Mouse (Mus musculus) midbrain, embryonic 12.5 days (tissue): ENCODE results near the gene Cox8a. TPM values are rescaled to one million over a fixed set of nuclear protein-coding genes. Genes with fewer than 3 reads are reported as not detected.
A peak's percentile ranks its signal among the peaks of the same experiment; 100 is the strongest.

ENCODE experiments used
- ATAC-seq: fragments of 200-750 bp; cut with Nextera tagmentation; 2 replicates; pipeline ENCODE4 v1.8.0; 2017; ENCODE audit warnings: low read depth, moderate TSS enrichment, moderate library complexity; ENCODE audit not compliant: low FRiP score
- H3K27ac ChIP-seq: fragments of 300-500 bp; sonication (generic); replicated peaks from 2 replicates; pipeline ENCODE4 v1.5.1; 2016; ENCODE audit warnings: mild to moderate bottlenecking
- H3K27me3 ChIP-seq: fragments of 300-500 bp; sonication (generic); 2 replicates; pipeline ENCODE4 v1.6.1; 2016; ENCODE audit warnings: mild to moderate bottlenecking
- H3K36me3 ChIP-seq: fragments of 300-500 bp; sonication (generic); 2 replicates; pipeline ENCODE4 v1.6.1; 2016
- H3K4me1 ChIP-seq: fragments of 300-500 bp; sonication (generic); 2 replicates; pipeline ENCODE4 v1.6.1; 2016
- H3K4me2 ChIP-seq: fragments of 300-500 bp; sonication (generic); replicated peaks from 2 replicates; pipeline ENCODE4 v1.6.1; 2016; ENCODE audit warnings: mild to moderate bottlenecking, moderate library complexity
- H3K4me3 ChIP-seq: fragments of 300-500 bp; sonication (generic); 2 replicates; pipeline ENCODE4 v1.5.1; 2016; ENCODE audit warnings: mild to moderate bottlenecking
- H3K9ac ChIP-seq: fragments of 300-500 bp; sonication (generic); replicated peaks from 2 replicates; pipeline ENCODE4 v1.6.1; 2016; ENCODE audit warnings: mild to moderate bottlenecking, moderate library complexity
- H3K9me3 ChIP-seq: fragments of 300-500 bp; sonication (generic); 2 replicates; pipeline ENCODE4 v1.6.1; 2016; ENCODE audit warnings: mild to moderate bottlenecking
- WGBS: fragments of 180-500 bp; shearing (Covaris S2); methylation state at CpG from one replicate; pipeline ENCODE4 v1.1.7; 2016; 5-methylcytosine and 5-hydroxymethylcytosine counted together
- polyA plus RNA-seq: library from polyadenylated mRNA; unstranded; fragments of >200 nt; fragmentation: Nextera tagmentation; extraction: Ambion mirVana; gene quantifications from 2 replicates; pipeline ENCODE4 v1.2.1, GENCODE M21; 2016

Gene Cox8a
- polyA plus RNA-seq, 1 experiment from 2014 or later = 763 TPM

DNA sequence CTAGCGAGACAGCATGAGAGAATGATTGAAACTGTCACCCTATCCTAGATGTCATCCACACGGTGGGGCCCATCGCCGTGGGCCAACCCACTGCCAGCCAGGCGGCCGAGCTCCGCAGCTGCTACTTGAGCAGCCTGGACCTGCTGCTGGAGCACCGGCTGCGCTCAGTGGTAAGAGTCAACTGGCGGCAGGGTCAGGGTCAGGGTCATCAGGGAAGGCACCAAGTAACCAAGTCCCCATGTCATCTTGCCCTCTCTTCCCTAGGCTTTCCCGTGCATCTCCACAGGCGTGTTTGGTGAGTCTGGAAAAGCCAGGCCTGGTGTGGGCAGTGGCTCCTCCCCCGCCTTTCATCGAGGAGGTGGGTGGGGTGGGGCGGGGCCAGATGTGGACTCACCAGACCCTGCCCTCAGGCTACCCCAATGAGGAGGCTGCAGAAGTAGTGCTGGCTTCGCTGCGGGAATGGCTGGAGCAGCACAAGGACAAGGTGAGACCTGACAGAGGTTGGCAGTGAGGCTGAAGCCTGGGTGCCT, 20.6 kb downstream of the Cox8a start:
- Histone ChIP-seq H3K4me2 (no peak overlapping the region), H3K9ac (no peak overlapping the region), H3K36me3 (peaks cover 45% of the 10 kb centered on the region), H3K4me3 (no peak overlapping the region), H3K27me3 (peaks cover 43% of the 10 kb centered on the region), H3K27ac (no peak overlapping the region), H3K4me1 (peaks cover 38% of the 10 kb centered on the region), H3K9me3 (no peaks in the 10 kb centered on the region)
- 10% methylated on average over 17 of the region's 17 CpGs for WGBS
- peak; percentile 57 for ATAC-seq

DNA sequence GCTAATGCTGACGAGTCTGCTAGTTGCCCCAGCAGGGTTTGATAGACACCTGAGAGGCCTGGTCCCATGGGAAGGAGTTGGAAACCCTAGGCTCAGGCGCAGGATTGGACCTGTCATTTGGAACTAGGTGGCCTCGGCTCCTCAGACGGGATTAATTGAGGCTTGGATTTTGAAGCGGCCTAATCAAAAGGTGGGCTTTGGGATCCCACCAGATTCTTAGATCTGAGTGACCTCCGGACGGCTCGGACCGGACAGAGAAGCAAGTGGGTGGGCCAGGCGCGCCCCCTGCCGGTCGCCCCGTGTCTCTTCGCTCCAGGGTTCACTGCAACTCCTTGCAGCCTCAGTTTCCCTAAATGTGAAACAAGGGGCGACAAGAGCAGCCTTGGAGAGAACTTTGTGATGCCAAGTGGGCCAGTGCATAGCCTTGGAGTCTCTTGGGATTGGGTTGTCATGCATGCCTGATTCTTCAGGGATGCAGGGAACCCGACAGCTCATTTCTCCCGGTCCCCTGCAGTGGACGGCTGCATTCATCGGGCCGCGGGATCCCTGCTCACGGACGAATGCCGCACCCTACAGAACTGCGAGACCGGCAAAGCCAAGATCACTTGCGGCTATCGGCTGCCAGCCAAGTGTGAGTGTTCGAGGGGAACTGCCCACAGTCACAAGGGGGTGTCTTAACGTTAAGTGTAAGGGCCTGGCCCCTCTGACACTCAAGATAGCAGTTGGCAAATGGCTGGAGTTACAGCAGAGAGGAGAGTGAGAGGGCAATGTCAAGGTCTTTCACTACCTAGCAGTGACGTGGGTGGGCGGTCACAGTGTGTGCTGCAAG, 21.3 kb downstream of the Cox8a start:
- Histone ChIP-seq H3K9ac (no peak overlapping the region), H3K27ac (no peak overlapping the region), H3K4me1 (peaks cover 45% of the 10 kb centered on the region)

DNA sequence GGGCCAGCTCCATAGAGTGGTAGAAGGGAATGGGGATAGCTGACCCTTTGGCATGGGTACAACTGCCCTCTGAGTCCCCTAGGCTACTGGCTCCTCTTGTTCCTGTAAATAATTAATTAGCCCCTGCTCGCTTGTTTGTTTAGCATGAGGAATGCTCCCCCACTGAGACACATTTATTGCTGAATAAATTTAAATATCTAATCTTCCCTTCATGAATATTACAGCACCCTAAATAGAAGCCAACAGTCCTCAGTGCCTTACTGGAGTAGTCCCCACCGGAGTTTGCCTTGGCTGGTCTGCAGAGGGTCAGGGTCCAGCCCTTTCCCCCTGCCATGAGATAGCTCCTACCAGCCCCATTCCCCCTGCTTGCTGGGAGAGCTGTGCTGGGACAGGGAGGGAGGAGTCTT, 24.9 kb downstream of the Cox8a start:
- Histone ChIP-seq H3K27ac (no peak overlapping the region), H3K9me3 (no peaks in the 10 kb centered on the region), H3K4me1 (peaks cover 53% of the 10 kb centered on the region), H3K9ac (no peak overlapping the region), H3K36me3 (peaks cover 3% of the 10 kb centered on the region), H3K4me3 (no peak overlapping the region), H3K4me2 (no peak overlapping the region), H3K27me3 (peaks cover 67% of the 10 kb centered on the region)
- 54% methylated on average over 2 of the region's 2 CpGs for WGBS
- ATAC-seq = no peak

More for the DNA sequence above, 21.3 kb downstream of the Cox8a start:
- H3K27me3 ChIP-seq = peaks cover 50% of the 10 kb centered on the region
- 15% methylated on average over 33 of the region's 33 CpGs for WGBS
- no peaks in the 10 kb centered on the region for H3K9me3 ChIP-seq
- no peak overlapping the region for H3K4me2 ChIP-seq
- no peak overlapping the region for H3K4me3 ChIP-seq
- ATAC-seq = peak; percentile 47; the same call in 1 of the 2 replicates
- peaks cover 38% of the 10 kb centered on the region for H3K36me3 ChIP-seq

DNA sequence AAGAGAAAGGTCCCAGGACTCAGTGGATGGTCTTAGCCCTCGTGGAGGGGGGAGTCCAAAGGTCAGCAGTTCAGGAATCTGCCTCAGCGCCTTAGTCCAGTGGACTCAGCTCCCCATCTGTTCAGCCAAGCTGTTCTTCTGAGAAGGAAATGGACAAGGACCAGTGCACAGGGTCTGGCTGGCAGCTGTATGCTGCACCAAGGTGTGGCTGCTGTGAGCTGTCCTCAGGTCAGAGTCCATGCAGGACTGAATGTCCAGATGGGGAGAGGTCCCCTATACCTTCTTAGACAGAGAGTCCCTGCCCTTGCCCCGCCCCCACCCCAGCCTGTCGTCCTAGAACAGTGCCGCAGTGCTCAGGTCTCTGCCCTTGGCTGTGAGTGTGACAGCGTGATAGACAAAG, 25.8 kb downstream of the Cox8a start:
- Histone ChIP-seq H3K27ac (no peak overlapping the region), H3K4me2 (no peak overlapping the region), H3K4me1 (peaks cover 45% of the 10 kb centered on the region), H3K36me3 (no peaks in the 10 kb centered on the region), H3K27me3 (peaks cover 73% of the 10 kb centered on the region), H3K9ac (no peak overlapping the region), H3K9me3 (no peaks in the 10 kb centered on the region), H3K4me3 (no peak overlapping the region)
- 44% methylated on average over 6 of the region's 6 CpGs for WGBS
- ATAC-seq = no peak

DNA sequence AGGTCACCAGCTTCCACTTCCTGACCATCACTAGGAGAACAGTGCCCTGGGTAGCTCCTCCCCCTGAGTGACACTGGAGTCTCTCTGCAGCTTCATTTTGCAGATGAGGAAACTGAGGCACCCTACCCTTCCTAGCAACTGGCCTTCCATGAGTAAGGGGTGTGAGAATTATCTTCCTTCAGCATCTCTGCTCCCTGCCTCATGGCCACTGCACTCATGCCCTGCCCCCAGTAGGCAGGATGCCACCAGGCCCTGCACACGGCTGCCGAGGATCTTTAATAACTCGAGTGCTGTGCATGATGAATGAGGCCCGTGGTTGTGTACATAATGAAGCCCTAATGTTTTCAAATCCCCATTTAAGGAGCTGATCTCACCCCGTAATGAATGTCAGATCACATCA, 26.4 kb downstream of the Cox8a start:
- 55% methylated on average over 5 of the region's 5 CpGs for whole genome bisulfite sequencing

DNA sequence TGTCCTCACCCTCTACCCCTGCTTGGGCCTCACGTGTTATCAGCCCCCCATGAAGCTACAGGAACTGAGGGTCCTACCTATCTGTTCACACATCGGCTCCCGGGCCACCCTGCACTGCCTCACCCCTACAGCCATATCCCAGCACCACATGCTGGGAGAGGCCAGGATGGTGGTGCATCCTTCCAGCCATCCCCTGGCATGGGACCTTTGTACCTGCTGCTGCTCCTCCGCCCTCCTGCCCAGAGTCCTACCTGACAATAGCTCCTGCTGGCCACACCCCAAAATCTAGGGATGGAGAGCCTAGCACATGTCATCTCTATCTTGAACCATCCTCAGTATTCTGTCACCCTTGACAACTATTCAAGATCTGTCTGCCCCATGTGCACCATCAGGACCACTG, 28.4 kb downstream of the Cox8a start:
- H3K27ac ChIP-seq = 0 out of 2 replicates have a peak overlapping the region, but pooled peaks have one; percentile 11
- H3K4me3 ChIP-seq = no peak overlapping the region
- H3K4me1 ChIP-seq = peaks cover 51% of the 10 kb centered on the region
- H3K36me3 ChIP-seq = no peaks in the 10 kb centered on the region
- ATAC-seq = no peak
- H3K9me3 ChIP-seq = no peaks in the 10 kb centered on the region
- peaks cover 85% of the 10 kb centered on the region for H3K27me3 ChIP-seq
- no peak overlapping the region; the same call in 1 of the 2 replicates for H3K9ac ChIP-seq
- H3K4me2 ChIP-seq = no peak overlapping the region
- WGBS = 82% methylated on average over 4 of the region's 4 CpGs

More for the DNA sequence above, 26.4 kb downstream of the Cox8a start:
- Histone ChIP-seq H3K9ac (no peak overlapping the region), H3K4me2 (no peak overlapping the region), H3K36me3 (no peaks in the 10 kb centered on the region), H3K27me3 (peaks cover 75% of the 10 kb centered on the region), H3K27ac (no peak overlapping the region), H3K9me3 (no peaks in the 10 kb centered on the region), H3K4me1 (peaks cover 45% of the 10 kb centered on the region), H3K4me3 (no peak overlapping the region)
- ATAC-seq = no peak

DNA sequence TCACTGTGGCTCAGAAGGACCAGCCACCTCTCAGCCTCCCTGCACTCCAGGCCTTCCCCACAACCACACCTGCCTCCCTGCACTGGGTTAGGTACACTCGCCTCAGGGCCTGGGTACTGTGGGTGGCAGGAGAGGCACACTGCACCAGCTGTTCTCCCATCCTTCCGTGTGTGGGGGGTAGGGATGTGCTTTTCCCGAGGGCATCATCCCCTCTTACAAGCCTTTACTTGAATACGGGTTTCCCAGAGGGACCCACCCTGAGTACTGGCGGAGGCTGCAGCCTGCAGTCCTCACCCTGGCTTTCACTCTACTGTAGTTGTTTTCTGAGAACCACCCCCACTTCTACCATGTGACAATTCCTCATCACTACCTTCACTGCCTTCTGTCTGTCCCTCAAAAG, 30.3 kb downstream of the Cox8a start:
- Histone ChIP-seq H3K27me3 (peaks cover 87% of the 10 kb centered on the region), H3K36me3 (no peaks in the 10 kb centered on the region), H3K4me2 (no peak overlapping the region), H3K4me1 (peaks cover 60% of the 10 kb centered on the region), H3K9ac (no peak overlapping the region), H3K4me3 (no peak overlapping the region), H3K27ac (no peak overlapping the region; the same call in 1 of the 2 replicates), H3K9me3 (no peaks in the 10 kb centered on the region)
- ATAC-seq = no peak
- 60% methylated on average over 5 of the region's 5 CpGs for WGBS

DNA sequence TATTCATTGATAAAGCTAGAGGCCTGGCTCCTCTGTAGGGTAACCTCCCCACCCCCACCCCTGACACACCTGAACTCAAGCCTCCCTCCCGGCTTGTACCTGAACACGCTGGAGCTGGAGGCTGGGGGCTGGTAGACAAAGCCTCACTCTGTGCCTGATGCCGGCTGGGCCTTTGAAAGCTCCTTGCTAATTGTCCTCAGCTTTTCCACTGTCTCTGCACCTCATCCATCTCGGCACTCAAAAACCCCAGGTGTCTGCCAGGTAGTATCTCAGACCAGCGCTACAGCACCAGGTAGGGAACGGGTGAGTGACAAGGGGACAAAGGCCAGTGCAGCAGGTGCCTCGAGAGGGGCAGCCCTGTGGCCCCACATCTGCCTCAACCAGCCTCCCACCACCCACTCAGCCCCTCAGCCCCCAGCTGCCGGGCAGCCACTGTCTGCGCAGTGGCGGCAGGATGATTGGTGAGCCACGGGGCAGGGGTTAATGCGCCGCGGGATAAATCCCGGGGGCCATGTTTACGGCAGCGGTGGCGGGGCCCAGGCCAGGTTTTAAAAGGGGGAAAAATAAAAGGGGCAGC, 31.6 kb downstream of the Cox8a start:
- H3K9ac ChIP-seq = 0 out of 2 replicates have a peak overlapping the region, but pooled peaks have one; percentile 39
- H3K4me1 ChIP-seq = peaks cover 58% of the 10 kb centered on the region
- peaks cover 86% of the 10 kb centered on the region for H3K27me3 ChIP-seq
- H3K9me3 ChIP-seq = no peaks in the 10 kb centered on the region
- H3K27ac ChIP-seq = no peak overlapping the region
- peak overlapping the region; percentile 31 for H3K4me2 ChIP-seq
- no peaks in the 10 kb centered on the region for H3K36me3 ChIP-seq
- WGBS = 3% methylated on average over 18 of the region's 18 CpGs
- no peak for ATAC-seq
- H3K4me3 ChIP-seq = no peak overlapping the region

DNA sequence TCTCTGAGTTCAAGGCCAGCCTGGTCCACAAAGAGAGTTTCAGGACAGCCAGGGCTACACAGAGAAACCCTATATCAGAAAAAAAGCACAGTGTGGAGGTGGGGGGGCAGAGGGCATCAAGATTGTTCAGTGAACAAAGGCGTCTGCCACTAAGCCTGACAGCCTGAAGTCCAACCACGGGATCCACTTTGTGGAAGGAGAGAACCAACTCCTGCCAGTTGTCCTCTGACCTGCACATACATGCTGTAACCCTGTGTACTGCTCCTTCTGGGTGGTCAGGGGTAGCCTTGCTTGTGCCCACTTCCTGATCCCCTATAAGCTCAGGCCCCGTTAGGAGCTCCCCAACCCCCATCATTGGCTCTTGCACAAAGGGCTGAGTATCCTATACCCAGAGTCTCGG, 32.4 kb downstream of the Cox8a start:
- Histone ChIP-seq H3K4me2 (no peak overlapping the region), H3K9ac (no peak overlapping the region), H3K27ac (no peak overlapping the region), H3K27me3 (peaks cover 90% of the 10 kb centered on the region), H3K4me1 (peaks cover 63% of the 10 kb centered on the region), H3K9me3 (no peaks in the 10 kb centered on the region), H3K4me3 (no peak overlapping the region), H3K36me3 (no peaks in the 10 kb centered on the region)
- 30% methylated on average over 4 of the region's 4 CpGs for WGBS
- ATAC-seq = no peak

DNA sequence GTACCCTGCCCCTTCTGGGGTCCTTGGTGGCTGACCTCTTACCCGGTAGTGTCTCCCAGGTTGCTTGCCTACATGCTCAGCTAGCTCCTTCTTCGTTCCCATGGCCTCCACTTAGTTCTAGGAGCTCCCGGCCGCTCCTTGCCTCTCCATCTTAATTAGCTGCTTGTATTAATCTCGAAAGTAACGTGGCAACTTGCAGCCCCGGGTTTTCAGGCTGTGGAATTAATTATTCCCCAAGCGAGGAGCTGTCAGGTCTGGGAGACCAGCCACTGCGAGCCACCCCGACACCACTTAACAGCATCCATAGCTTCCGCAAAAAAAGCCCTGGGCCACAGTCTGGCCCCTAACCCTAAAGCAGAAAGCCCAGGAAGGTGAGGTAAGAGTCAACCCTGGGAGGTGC, 34.0 kb downstream of the Cox8a start:
- ATAC-seq = no peak
- Histone ChIP-seq H3K27ac (no peak overlapping the region), H3K4me1 (peaks cover 64% of the 10 kb centered on the region), H3K9ac (no peak overlapping the region), H3K4me2 (no peak overlapping the region), H3K9me3 (no peaks in the 10 kb centered on the region), H3K36me3 (no peaks in the 10 kb centered on the region), H3K4me3 (no peak overlapping the region), H3K27me3 (peaks cover 96% of the 10 kb centered on the region)
- 50% methylated on average over 11 of the region's 11 CpGs for WGBS

DNA sequence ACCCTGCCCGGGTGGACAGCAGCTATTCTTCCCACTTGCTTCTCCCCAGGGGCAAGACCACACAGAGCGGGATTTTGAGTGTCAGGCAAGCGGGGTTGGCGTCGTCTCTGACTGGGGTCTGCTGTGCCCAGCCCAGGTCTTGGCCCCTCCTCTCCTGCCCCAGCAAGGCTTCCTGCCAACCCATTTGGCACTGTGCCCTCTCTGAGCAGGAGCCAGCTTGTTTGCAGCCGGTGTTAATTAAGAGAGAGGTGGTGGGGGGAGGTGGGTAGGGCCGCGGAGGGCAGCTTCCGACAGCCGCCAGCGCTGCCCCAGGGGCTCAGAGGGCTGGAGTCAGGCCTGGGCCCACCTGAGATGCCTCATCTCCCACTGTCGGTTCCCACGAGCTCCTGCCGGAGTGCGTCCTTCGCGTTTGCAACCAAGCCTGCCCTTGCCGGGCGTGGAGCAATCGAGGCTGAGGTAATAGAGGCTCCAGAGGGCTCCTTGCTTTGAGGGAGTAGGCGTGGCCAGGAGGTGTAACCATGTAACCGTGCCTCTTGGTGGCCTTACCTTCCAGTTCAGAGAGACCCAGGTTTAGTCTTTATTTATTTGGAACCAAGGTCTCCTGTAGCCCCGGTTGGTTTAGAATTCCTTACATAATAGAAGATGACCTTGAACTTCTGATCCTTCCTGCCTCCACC, 35.0 kb downstream of the Cox8a start:
- H3K4me1 ChIP-seq = peaks cover 71% of the 10 kb centered on the region
- H3K27me3 ChIP-seq = peaks cover 95% of the 10 kb centered on the region
- no peak overlapping the region for H3K4me3 ChIP-seq
- WGBS = 13% methylated on average over 23 of the region's 23 CpGs
- H3K4me2 ChIP-seq = peak overlapping the region; percentile 6; the same call in 1 of the 2 replicates
- peak; percentile 50 for ATAC-seq
- 0 out of 2 replicates have a peak overlapping the region, but pooled peaks have one; percentile 24 for H3K9ac ChIP-seq
- H3K27ac ChIP-seq = no peak overlapping the region
- no peaks in the 10 kb centered on the region for H3K36me3 ChIP-seq
- H3K9me3 ChIP-seq = no peaks in the 10 kb centered on the region

DNA sequence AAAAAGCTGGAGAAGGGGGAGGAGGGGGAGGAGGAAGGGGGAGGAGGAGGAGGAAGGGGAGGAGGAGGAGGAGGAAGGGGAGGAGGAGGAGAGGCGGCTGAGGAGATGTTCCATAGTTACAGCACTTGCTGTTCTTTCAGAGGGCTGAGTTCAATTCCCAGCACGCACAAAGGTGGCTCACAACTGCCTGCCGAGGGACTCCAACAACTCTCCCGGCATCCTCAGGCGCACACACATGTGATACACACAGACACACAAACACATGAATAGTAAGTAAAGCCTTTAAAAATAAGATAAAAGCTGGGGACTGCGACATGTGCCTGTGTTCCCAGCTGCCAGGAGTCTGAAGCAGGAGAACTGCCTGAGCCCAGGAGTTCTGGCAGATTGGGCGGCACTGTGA, 35.9 kb downstream of the Cox8a start:
- Histone ChIP-seq H3K27ac (no peak overlapping the region), H3K9ac (no peak overlapping the region), H3K4me2 (no peak overlapping the region), H3K27me3 (peaks cover 89% of the 10 kb centered on the region), H3K9me3 (no peaks in the 10 kb centered on the region), H3K36me3 (no peaks in the 10 kb centered on the region), H3K4me3 (no peak overlapping the region), H3K4me1 (peaks cover 73% of the 10 kb centered on the region)
- 72% methylated on average over 6 of the region's 7 CpGs for WGBS
- no peak for ATAC-seq
